Mouse (Mus musculus): Measurements from ENCODE around the gene Ubap2.

Ubap2 gene

GRCm38 (mm10) chr4:41274377-41274979 is 466 bp downstream of the Ubap2 start:
- in situ Hi-C loops (cut with MboI; ENCODE audit: low pct_unique_long_range_greater_than_20kb in 1 of 2, low sequenced_read_pairs in 2 of 2, unreplicated experiment in 1 of 2): no loop called here

- in situ Hi-C loops (cut with MboI; ENCODE audit: low pct_unique_long_range_greater_than_20kb in 1 of 2, low sequenced_read_pairs in 2 of 2, unreplicated experiment in 1 of 2): no loop called here
Observed at GRCm38 (mm10) chr4:41268133-41268532, 6.8 kb downstream of the Ubap2 start.

- in situ Hi-C loops (cut with MboI; ENCODE audit: low pct_unique_long_range_greater_than_20kb in 1 of 2, low sequenced_read_pairs in 2 of 2, unreplicated experiment in 1 of 2): no loop called here
Observed at GRCm38 (mm10) chr4:41266350-41266749, 8.6 kb downstream of the Ubap2 start.

GRCm38 (mm10) chr4:41260691-41261090 is 14.3 kb downstream of the Ubap2 start:
- in situ Hi-C loops (cut with MboI; ENCODE audit: low pct_unique_long_range_greater_than_20kb in 1 of 2, low sequenced_read_pairs in 2 of 2, unreplicated experiment in 1 of 2): no loop called here

GRCm38 (mm10) chr4:41259019-41259418 is 15.9 kb downstream of the Ubap2 start:
- in situ Hi-C loops (cut with MboI; ENCODE audit: low pct_unique_long_range_greater_than_20kb in 1 of 2, low sequenced_read_pairs in 2 of 2, unreplicated experiment in 1 of 2): no loop called here

GRCm38 (mm10) chr4:41257752-41258151 is 17.2 kb downstream of the Ubap2 start:
- in situ Hi-C loops (cut with MboI; ENCODE audit: low pct_unique_long_range_greater_than_20kb in 1 of 2, low sequenced_read_pairs in 2 of 2, unreplicated experiment in 1 of 2): no loop called here

- in situ Hi-C loops (cut with MboI; ENCODE audit: low pct_unique_long_range_greater_than_20kb in 1 of 2, low sequenced_read_pairs in 2 of 2, unreplicated experiment in 1 of 2): no loop called here
Observed at GRCm38 (mm10) chr4:41255564-41256210, 19.3 kb downstream of the Ubap2 start.

GRCm38 (mm10) chr4:41253756-41254155 is 21.2 kb downstream of the Ubap2 start:
- in situ Hi-C loops (cut with MboI; ENCODE audit: low pct_unique_long_range_greater_than_20kb in 1 of 2, low sequenced_read_pairs in 2 of 2, unreplicated experiment in 1 of 2): no loop called here

- in situ Hi-C loops (cut with MboI; ENCODE audit: low pct_unique_long_range_greater_than_20kb in 1 of 2, low sequenced_read_pairs in 2 of 2, unreplicated experiment in 1 of 2): no loop called here
Observed at GRCm38 (mm10) chr4:41245408-41245807, 29.5 kb downstream of the Ubap2 start.

- in situ Hi-C loops (cut with MboI; ENCODE audit: low pct_unique_long_range_greater_than_20kb in 1 of 2, low sequenced_read_pairs in 2 of 2, unreplicated experiment in 1 of 2): no loop called here
Observed at GRCm38 (mm10) chr4:41240916-41241315, 34.0 kb downstream of the Ubap2 start.

- in situ Hi-C loops (cut with MboI; ENCODE audit: low pct_unique_long_range_greater_than_20kb in 1 of 2, low sequenced_read_pairs in 2 of 2, unreplicated experiment in 1 of 2): no loop called here
Observed at GRCm38 (mm10) chr4:41235621-41236020, 39.3 kb downstream of the Ubap2 start.

- in situ Hi-C loops (cut with MboI; ENCODE audit: low pct_unique_long_range_greater_than_20kb in 1 of 2, low sequenced_read_pairs in 2 of 2, unreplicated experiment in 1 of 2): loop anchor here in 1 of 2 experiments (10.0 kb wide), 1 partner anchor 232 kb away; no protein-coding TSS in a partner anchor
Observed at GRCm38 (mm10) chr4:41226351-41226750, 48.6 kb downstream of the Ubap2 start.

- in situ Hi-C loops (cut with MboI; ENCODE audit: low pct_unique_long_range_greater_than_20kb in 1 of 2, low sequenced_read_pairs in 2 of 2, unreplicated experiment in 1 of 2): loop anchor here in 1 of 2 experiments (10.0 kb wide), 1 partner anchor 231 kb away; no protein-coding TSS in a partner anchor
Observed at GRCm38 (mm10) chr4:41225412-41225811, 49.5 kb downstream of the Ubap2 start.

GRCm38 (mm10) chr4:41208050-41208449 is 66.9 kb downstream of the Ubap2 start:
- in situ Hi-C loops (cut with MboI; ENCODE audit: low pct_unique_long_range_greater_than_20kb in 1 of 2, low sequenced_read_pairs in 2 of 2, unreplicated experiment in 1 of 2): loop anchor here (25.0 kb wide), 1 partner anchor 471 kb away; no protein-coding TSS in a partner anchor

- in situ Hi-C loops (cut with MboI; ENCODE audit: low pct_unique_long_range_greater_than_20kb in 1 of 2, low sequenced_read_pairs in 2 of 2, unreplicated experiment in 1 of 2): loop anchor here (25.0 kb wide), 1 partner anchor 468 kb away; no protein-coding TSS in a partner anchor
Observed at GRCm38 (mm10) chr4:41205751-41206150, 69.2 kb downstream of the Ubap2 start.

GRCm38 (mm10) chr4:41202135-41202534 is 72.8 kb downstream of the Ubap2 start:
- in situ Hi-C loops (cut with MboI; ENCODE audit: low pct_unique_long_range_greater_than_20kb in 1 of 2, low sequenced_read_pairs in 2 of 2, unreplicated experiment in 1 of 2): loop anchor here (25.0 kb wide), 1 partner anchor 465 kb away; no protein-coding TSS in a partner anchor

GRCm38 (mm10) chr4:41196861-41197610 is 77.9 kb downstream of the Ubap2 start:
- in situ Hi-C loops (cut with MboI; ENCODE audit: low pct_unique_long_range_greater_than_20kb in 1 of 2, low sequenced_read_pairs in 2 of 2, unreplicated experiment in 1 of 2): no loop called here

- in situ Hi-C loops (cut with MboI; ENCODE audit: low pct_unique_long_range_greater_than_20kb in 1 of 2, low sequenced_read_pairs in 2 of 2, unreplicated experiment in 1 of 2): no loop called here
Observed at GRCm38 (mm10) chr4:41195328-41195727, 79.6 kb downstream of the Ubap2 start.

All from mouse embryonic stem cell (cell line).